Mouse (Mus musculus): ENCODE measurements around the gene Tubb5.

The Tubb5 gene

GRCm38 (mm10) chr17:35825109-35825850, 12.8 kb downstream of the Tubb5 start:
- no peak for DNase-seq

DNA sequence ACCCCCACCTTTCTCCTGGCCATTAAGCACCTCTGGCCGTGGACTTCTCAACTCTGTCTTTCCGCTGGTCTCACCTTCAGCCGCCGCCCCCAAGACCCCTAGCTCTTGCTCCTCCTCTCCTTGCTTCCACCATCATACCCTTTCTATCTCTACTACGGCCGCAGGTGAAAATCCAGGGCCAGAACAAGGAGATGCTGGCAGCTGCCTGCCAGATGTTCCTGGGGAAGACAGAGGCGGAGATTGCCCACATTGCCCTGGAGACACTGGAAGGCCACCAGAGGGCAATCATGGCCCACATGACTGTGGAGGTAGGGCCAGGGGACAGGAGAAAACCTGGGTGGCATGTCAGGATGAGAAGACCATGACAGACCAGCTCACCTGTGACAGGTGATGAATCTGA, 13.7 kb downstream of the Tubb5 start:
- peak in 1 of 2 experiments; percentile 31 for DNase-seq

GRCm38 (mm10) chr17:35822964-35823937, 14.9 kb downstream of the Tubb5 start, which contains the start of gene Flot1:
Gene Flot1 (plus strand): TSS chr17:35823230.
- peak; percentile 94 to 95 for DNase-seq

DNA sequence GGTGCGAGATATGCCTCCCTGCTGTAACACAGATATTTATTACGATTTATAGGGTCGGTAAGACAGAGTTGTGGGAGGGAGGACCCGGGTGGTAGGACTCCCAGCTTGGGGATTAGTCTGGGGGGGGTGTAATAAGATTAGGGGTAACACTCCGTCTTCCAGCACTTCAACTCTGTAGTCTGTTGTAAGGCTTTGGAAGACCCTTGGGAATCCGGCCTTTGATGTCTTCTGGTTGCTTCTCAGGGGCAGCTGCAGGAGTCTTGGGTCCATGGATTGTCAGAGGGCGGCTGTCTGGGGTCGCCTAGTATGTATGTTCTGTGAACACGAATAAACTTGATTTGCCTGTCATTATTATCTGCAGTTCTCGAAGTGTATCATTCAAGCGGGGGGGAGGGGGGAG, 15.5 kb downstream of the Tubb5 start:
- DNase-seq: no peak

- DNase-seq: peak; percentile 92 to 97
These were observed 16.4 kb downstream of the Tubb5 start, which contains the start of gene Ier3 for GRCm38 (mm10) chr17:35821439-35822430. Gene Ier3 (plus strand): TSS chr17:35821684.

DNA sequence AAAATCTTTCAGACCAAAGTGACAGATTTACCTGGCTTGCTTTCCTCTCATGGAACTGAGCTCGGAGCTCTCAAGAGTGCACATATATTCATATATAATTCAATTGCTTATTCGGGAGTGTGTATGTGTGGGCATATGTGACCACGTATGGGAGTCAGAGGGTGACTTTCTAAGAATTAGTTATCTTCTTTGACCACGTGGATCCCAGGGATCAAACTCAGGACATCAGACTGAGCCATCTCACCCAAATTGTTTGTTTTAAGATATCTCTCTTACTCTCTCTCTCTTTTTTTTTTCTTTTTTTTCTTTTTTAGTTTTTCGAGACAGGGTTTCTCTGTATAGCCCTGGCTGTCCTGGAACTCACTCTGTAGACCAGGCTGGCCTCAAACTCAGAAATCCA, 18.0 kb downstream of the Tubb5 start:
- no peak for DNase-seq

GRCm38 (mm10) chr17:35817226-35817625, 20.9 kb downstream of the Tubb5 start:
- peak; percentile 29 to 67 for DNase-seq

DNA sequence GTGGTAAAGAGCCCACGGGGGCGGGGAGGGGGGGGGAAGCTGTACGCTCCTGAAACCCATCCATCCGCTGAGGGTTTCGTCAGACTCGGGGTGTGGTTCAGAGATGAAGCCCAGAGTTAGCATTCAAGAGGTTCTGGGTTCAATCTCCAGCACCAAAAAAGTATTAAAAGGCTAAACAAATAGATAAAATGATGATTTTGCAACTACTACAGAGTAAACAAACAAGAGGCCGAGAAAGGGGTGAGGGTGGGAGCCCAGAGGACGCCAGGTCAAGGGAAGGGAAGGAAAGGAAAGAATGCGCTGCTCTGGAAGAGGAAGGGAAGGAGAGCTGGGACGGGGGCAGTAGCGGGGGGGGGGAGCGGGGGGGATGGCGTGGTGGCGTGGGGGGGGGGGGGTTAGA, 21.4 kb downstream of the Tubb5 start:
- DNase-seq: peak; percentile 41 to 73

- DNase-seq: peak in 1 of 2 experiments; percentile 29
These were observed 22.3 kb downstream of the Tubb5 start for GRCm38 (mm10) chr17:35815836-35816235.

DNA sequence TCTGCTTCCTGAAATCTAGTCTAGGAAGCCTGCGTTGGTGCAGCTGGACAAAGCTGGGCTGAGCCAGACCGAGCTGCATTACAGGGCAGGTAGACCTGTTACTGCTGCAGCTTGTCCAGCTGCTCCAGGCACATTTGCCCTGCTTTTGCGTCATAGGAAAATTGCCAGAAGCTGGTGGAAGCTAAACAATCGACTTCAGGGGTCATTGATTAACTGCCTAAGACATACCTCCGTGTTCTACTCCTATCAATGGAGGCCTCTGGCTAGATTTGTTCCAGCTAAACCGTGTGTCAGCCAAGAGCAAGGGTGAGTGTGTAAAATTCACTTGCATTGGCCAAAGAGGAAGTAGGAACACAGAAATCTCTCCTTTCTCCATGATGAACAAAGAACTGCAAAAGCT, 23.4 kb downstream of the Tubb5 start:
- peak; percentile 70 to 90 for DNase-seq

- no peak for DNase-seq
These were observed 24.5 kb downstream of the Tubb5 start for GRCm38 (mm10) chr17:35813653-35814052.

- peak; percentile 98 to 99 for DNase-seq
These were observed 24.9 kb downstream of the Tubb5 start for GRCm38 (mm10) chr17:35813245-35813647.

DNA sequence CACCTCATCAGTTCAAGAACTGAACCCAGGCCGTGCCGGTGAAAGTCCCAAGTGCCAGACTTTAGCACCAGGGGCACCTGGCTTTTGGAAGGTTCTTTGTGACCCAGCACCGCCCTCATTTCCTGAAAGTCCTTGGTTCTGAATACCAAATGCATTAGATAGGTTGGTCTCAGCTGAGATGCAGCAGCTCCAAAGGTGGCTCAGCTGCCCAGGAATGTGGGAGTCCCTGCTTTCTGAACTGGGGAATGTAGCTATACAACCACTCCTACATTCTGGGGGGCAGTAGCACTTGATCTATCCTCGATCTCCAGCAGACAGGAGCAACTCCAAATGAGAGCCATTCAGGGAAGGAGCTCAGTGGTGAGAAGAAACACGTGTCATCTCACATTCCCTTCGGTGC, 25.4 kb downstream of the Tubb5 start:
- DNase-seq: peak; percentile 13 to 61

GRCm38 (mm10) chr17:35812307-35812706, 25.8 kb downstream of the Tubb5 start:
- DNase-seq: peak in 1 of 2 experiments; percentile 24

- peak in 1 of 2 experiments; percentile 43 for DNase-seq
These were observed 27.0 kb downstream of the Tubb5 start for GRCm38 (mm10) chr17:35810900-35811648.

DNA sequence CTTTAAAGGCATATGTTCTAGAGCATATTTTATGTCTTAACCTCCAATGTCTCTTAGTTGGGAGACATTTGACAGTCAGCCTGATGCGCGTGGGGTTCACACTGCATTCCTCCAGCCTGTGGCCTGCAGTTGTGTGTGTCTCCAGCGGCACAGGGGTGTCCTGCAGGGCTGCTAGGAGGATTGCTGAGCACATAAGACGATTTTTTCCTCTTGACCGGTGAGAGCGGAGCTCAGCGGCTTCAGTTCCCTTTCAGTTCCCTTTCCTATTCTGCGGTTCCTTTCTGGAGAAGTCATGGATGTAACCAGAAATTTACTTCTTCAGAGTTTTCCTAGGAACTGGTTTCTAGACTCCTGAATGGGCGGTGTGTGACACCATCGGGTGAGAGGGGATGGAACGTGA, 28.7 kb downstream of the Tubb5 start:
- no peak for DNase-seq

GRCm38 (mm10) chr17:35808073-35808472, 30.0 kb downstream of the Tubb5 start:
- DNase-seq: peak; percentile 54 to 90

- peak in 1 of 2 experiments; percentile 36 for DNase-seq
These were observed 34.2 kb downstream of the Tubb5 start for GRCm38 (mm10) chr17:35803858-35804399.

DNA sequence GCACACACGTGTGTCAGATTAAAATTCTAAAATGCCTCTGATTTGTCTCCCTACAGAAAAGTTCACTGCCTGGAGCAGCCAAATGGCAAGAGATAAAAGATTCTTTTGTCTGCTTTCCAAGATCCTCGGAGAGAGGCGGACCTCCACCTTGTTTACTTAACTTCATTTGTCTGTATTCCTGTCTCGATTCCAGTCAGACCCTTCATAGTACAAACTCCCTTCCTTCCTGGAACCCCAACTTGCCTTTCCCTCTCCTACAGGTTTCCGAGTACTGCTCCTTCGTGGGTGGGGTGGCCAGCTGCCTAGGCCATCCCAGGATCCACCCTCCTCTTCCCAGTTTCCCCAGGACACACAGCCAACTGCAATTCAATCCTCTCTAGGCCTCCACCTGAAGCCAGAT, 35.1 kb downstream of the Tubb5 start:
- DNase-seq: peak in 1 of 2 experiments; percentile 69

- DNase-seq: no peak
These were observed 37.2 kb downstream of the Tubb5 start for GRCm38 (mm10) chr17:35800905-35801304.

DNA sequence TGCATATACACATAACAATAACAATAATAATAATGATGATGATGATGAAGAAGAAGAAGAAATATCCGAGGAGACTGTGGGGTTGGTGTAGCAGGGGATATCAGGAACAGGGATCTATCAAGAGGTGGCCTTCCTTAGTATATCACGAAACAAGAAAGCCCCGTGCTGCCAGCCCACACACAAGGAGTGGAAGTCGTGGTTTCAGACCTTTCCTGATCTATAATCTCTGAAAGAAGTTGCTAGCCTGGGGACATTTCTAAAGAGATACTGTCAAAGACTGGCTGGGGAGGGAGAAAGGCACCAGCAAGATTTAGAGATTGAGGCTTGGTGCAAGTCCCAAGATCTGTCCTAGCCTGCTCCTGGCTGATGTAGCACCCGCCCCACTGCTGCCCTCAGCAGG, 41.3 kb downstream of the Tubb5 start:
- DNase-seq: peak in 1 of 2 experiments; percentile 21

Data from kidney, postnatal 25 days (tissue).